Mouse (Mus musculus) cortical plate, adult 2 months (tissue): ENCODE results near the gene Olig3.

Experiments used
- CTCF ChIP-seq: fragments of 200-500 bp; IDR thresholded peaks from 2 replicates; pipeline ENCODE4 v1.5.1; 2011; ENCODE audit warnings: mild to moderate bottlenecking, control low read depth, low read length; ENCODE audit not compliant: insufficient read depth; ENCODE audit errors: extremely low read depth
- POLR2A ChIP-seq: fragments of 200-500 bp; IDR thresholded peaks from 2 replicates; pipeline ENCODE4 v1.6.1; 2011; ENCODE audit warnings: mild to moderate bottlenecking, low read length, control low read depth; ENCODE audit not compliant: insufficient read depth; ENCODE audit errors: extremely low read depth

DNA sequence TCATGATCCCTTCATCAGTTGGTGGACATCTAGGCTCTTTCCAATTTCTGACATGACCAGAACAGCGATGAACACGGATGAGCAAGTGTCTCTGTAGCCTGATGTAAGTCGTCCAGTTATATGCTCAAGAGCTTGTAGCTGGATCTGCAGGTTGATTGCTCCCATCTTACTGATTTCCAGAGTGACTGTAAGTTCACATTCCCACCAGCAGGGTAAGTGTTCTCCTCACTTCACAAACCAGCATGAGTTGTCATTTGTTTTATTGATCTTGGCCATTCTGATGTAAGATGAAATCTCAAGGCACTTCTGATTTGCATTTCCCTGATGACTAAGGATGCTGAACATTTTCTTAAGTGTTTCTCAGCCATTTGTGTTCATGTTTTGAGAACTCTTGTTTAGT is 27.8 kb downstream of the Olig3 start:
- TF ChIP-seq POLR2A, result no peak
- TF ChIP-seq CTCF, result no peak
